Mouse (Mus musculus) heart, postnatal 0 days (tissue): ENCODE results near the gene Rcan3.

Source experiments
- CTCF ChIP-seq: IDR thresholded peaks from 2 replicates; pipeline ENCODE4 v1.5.1; 2016; ENCODE audit warnings: antibody characterized with exemption, control low read depth, low read depth
- EP300 ChIP-seq: IDR thresholded peaks from 2 replicates; pipeline ENCODE4 v1.6.1; 2016; ENCODE audit warnings: antibody characterized with exemption, low read depth

GRCm38 (mm10) chr4:135395375-135395774 is 38.3 kb downstream of the Rcan3 start:
- TF ChIP-seq CTCF = no peak
- TF ChIP-seq EP300 = no peak
